13 mouse cellular contexts compared by ENCODE assay signal in genomic region chr3:144375725-144376412, GRCm38 (mm10).
"Had no signal": no experiment of that assay in that cellular context is flagged by ENCODE, and none has a peak within 500 bp of the region (broad histone marks: within the 10 kb centered on the region; RNA-seq: fewer than 3 reads in every experiment).

No protein-coding gene starts in this region.

- DNase-seq: kidney, adult 8-10 months; layer of hippocampus, adult 9-11 months; layer of hippocampus, postnatal 36 days; lung, postnatal 14 days; right cerebral cortex, adult 18-20 months; right cerebral cortex, postnatal 25 days; thymus, postnatal 36 days had no signal

- H3K27me3 ChIP-seq: limb, embryonic 15.5 days; liver, embryonic 12.5 days; lung, embryonic 15.5 days had no signal

- H3K27ac ChIP-seq: limb, embryonic 15.5 days; liver, embryonic 12.5 days; lung, embryonic 15.5 days; macrophage had no signal

- H3K36me3 ChIP-seq: limb, embryonic 15.5 days; liver, embryonic 12.5 days; lung, embryonic 15.5 days had no signal

- H3K4me3 ChIP-seq: limb, embryonic 15.5 days; liver, embryonic 12.5 days; lung, embryonic 15.5 days had no signal

- H3K4me2 ChIP-seq: limb, embryonic 15.5 days; liver, embryonic 12.5 days; lung, embryonic 15.5 days; midbrain, embryonic 11.5 days had no signal

- H3K9ac ChIP-seq: limb, embryonic 15.5 days; liver, embryonic 12.5 days; lung, embryonic 15.5 days had no signal

- ATAC-seq: liver, embryonic 12.5 days; midbrain, embryonic 16.5 days had no signal

- H3K9me3 ChIP-seq: limb, embryonic 15.5 days; liver, embryonic 12.5 days; lung, embryonic 15.5 days had no signal
